ENCODE assay signal across 9 mouse cellular contexts in the genomic region with DNA sequence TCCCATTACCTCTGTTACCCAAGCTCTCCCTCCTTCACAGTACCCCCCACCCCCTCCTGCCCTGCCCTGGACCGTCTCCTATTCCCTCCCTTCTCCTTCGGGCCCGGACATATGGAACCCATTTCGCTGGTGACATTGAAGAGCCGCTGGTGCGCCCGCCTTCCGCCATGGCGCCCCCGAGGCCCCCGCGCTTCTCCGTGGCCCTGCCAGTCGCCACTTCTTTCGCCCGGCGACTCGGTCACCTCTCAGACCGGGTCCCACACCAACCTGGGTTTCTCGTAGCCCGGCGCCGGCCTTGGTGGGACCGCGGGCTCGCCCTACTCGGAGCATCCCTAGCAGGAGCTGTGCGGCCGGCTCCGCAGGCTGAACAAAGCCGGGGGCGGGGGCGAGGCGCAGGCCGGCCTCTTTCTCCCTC. TPM values are rescaled to one million over a fixed set of nuclear protein-coding genes. Genes with fewer than 3 reads are reported as not detected.
DNase-seq lines count a peak whose midpoint lies in the region; ATAC-seq and TF ChIP-seq lines count a peak whose summit lies in the region.
"Had no signal": no experiment of that assay in that cellular context is flagged by ENCODE, and none has a peak within 500 bp of the region (broad histone marks: within the 10 kb centered on the region; RNA-seq: fewer than 3 reads in every experiment).

No protein-coding gene starts in this region.

- no peak for TF ChIP-seq CTCF in kidney, postnatal 0 days (IDR thresholded peaks at IDR 0.05; ENCODE audit: low read depth)

- no peak for DNase-seq in kidney, postnatal 0 days (ENCODE audit: low spot score)
- no peak for DNase-seq in kidney, postnatal 36 days
- no peak for DNase-seq in B cell, adult 2 months
- DNase-seq: cerebellum, adult 18-20 months had no signal

- peaks cover 10% of the 10 kb centered on the region; the same call in 1 of the 2 replicates for H3K36me3 ChIP-seq in kidney, postnatal 0 days (ENCODE audit: insufficient read depth, low read length)
- no peaks in the 10 kb centered on the region for H3K36me3 ChIP-seq in embryonic facial prominence, embryonic 12.5 days
- no peaks in the 10 kb centered on the region for H3K36me3 ChIP-seq in hindbrain, embryonic 15.5 days
- peaks cover 27% of the 10 kb centered on the region for H3K36me3 ChIP-seq in neural tube, embryonic 12.5 days

- peaks cover 77% of the 10 kb centered on the region for H3K4me1 ChIP-seq in kidney, postnatal 0 days (replicated peaks; ENCODE audit: insufficient read depth, low read length)
- H3K4me1 ChIP-seq in embryonic facial prominence, embryonic 12.5 days, result peaks cover 7% of the 10 kb centered on the region; the same call in 1 of the 2 replicates
- peaks cover 22% of the 10 kb centered on the region for H3K4me1 ChIP-seq in hindbrain, embryonic 15.5 days (replicated peaks)
- peaks cover 94% of the 10 kb centered on the region for H3K4me1 ChIP-seq in neural tube, embryonic 12.5 days

- peak overlapping the region; percentile 73 for H3K9ac ChIP-seq in kidney, postnatal 0 days (ENCODE audit: low read depth, low read length)
- peak overlapping the region; percentile 15; the same call in 1 of the 2 replicates for H3K9ac ChIP-seq in embryonic facial prominence, embryonic 12.5 days
- H3K9ac ChIP-seq in hindbrain, embryonic 15.5 days, result peak overlapping the region; percentile 65
- peak overlapping the region; percentile 100 for H3K9ac ChIP-seq in neural tube, embryonic 12.5 days

- no peaks in the 10 kb centered on the region for H3K9me3 ChIP-seq in kidney, postnatal 0 days (replicated peaks; ENCODE audit: low read length)
- H3K9me3 ChIP-seq in embryonic facial prominence, embryonic 12.5 days, result no peaks in the 10 kb centered on the region
- H3K9me3 ChIP-seq in hindbrain, embryonic 15.5 days, result no peaks in the 10 kb centered on the region
- H3K9me3 ChIP-seq in neural tube, embryonic 12.5 days, result no peaks in the 10 kb centered on the region

- peak overlapping the region; percentile 72 for H3K4me2 ChIP-seq in kidney, postnatal 0 days (ENCODE audit: low read length)
- peak overlapping the region; percentile 34 for H3K4me2 ChIP-seq in embryonic facial prominence, embryonic 12.5 days (replicated peaks)
- peak overlapping the region; percentile 59 for H3K4me2 ChIP-seq in hindbrain, embryonic 15.5 days
- peak overlapping the region; percentile 100 for H3K4me2 ChIP-seq in neural tube, embryonic 12.5 days (replicated peaks)

- WGBS in kidney, postnatal 0 days, result 11% methylated on average over 35 of the region's 35 CpGs
- 2% methylated on average over 35 of the region's 35 CpGs for WGBS in embryonic facial prominence, embryonic 12.5 days
- under 1% methylated on average over 35 of the region's 35 CpGs for WGBS in hindbrain, embryonic 15.5 days
- 2% methylated on average over 35 of the region's 35 CpGs for WGBS in neural tube, embryonic 12.5 days

- peak overlapping the region; percentile 96 for H3K27ac ChIP-seq in kidney, postnatal 0 days
- no peak overlapping the region for H3K27ac ChIP-seq in embryonic facial prominence, embryonic 12.5 days
- peak overlapping the region; percentile 96 for H3K27ac ChIP-seq in hindbrain, embryonic 15.5 days (replicated peaks)
- H3K27ac ChIP-seq in neural tube, embryonic 12.5 days, result peak overlapping the region; percentile 100

- no peaks in the 10 kb centered on the region for H3K27me3 ChIP-seq in kidney, postnatal 0 days (ENCODE audit: insufficient read depth, low read length)
- H3K27me3 ChIP-seq in embryonic facial prominence, embryonic 12.5 days, result peaks cover 100% of the 10 kb centered on the region
- peaks cover 59% of the 10 kb centered on the region for H3K27me3 ChIP-seq in hindbrain, embryonic 15.5 days
- H3K27me3 ChIP-seq in neural tube, embryonic 12.5 days (replicated peaks), result no peaks in the 10 kb centered on the region

- no peak for ATAC-seq in kidney, postnatal 0 days (replicated peaks; ENCODE audit: low FRiP score, low read depth)
- ATAC-seq in embryonic facial prominence, embryonic 12.5 days (ENCODE audit: insufficient number of reproducible peaks, insufficient read depth, low FRiP score, low TSS enrichment), result no peak
- ATAC-seq in hindbrain, embryonic 15.5 days (ENCODE audit: low FRiP score, low read depth), result no peak
- no peak for ATAC-seq in neural tube, embryonic 12.5 days (ENCODE audit: low FRiP score, low read depth)
- no peak for ATAC-seq in inflammation-experienced regulatory T-cells, adult 6 months

- peak overlapping the region; percentile 33 for H3K4me3 ChIP-seq in kidney, postnatal 0 days (replicated peaks; ENCODE audit: low read depth, low read length)
- peak overlapping the region; percentile 18 for H3K4me3 ChIP-seq in embryonic facial prominence, embryonic 12.5 days
- peak overlapping the region; percentile 43 for H3K4me3 ChIP-seq in hindbrain, embryonic 15.5 days
- H3K4me3 ChIP-seq in neural tube, embryonic 12.5 days, result peak overlapping the region; percentile 65

RNA-seq across cellular contexts. Expression of a gene that starts 9.5 kb away (rescaled TPM):
- 3.9 and 4.2 TPM in 2 replicates for polyA plus RNA-seq in kidney, postnatal 0 days (2015; fragmentation: Nextera tagmentation; extraction: Ambion mirVana)
- 0.53 and 0.87 TPM in 2 replicates for polyA plus RNA-seq in embryonic facial prominence, embryonic 12.5 days (2016; fragmentation: Nextera tagmentation; extraction: Ambion mirVana)
- polyA plus RNA-seq in hindbrain, embryonic 15.5 days (2015; fragmentation: Nextera tagmentation; extraction: Ambion mirVana), result 12.8 and 13.2 TPM in 2 replicates
- polyA plus RNA-seq in neural tube, embryonic 12.5 days (2016; fragmentation: Nextera tagmentation; extraction: Ambion mirVana), result 21.2 and 26.5 TPM in 2 replicates
- polyA plus RNA-seq in inflammation-experienced regulatory T-cells, adult 6 months (2017; shearing (Covaris generic)), result under 1 TPM in 1 of 3 experiments, not detected in 2; 0.86 TPM

RNA-seq across cellular contexts. Expression of a gene that starts 14.6 kb away (rescaled TPM):
- 3.6 and 3.8 TPM in 2 replicates for polyA plus RNA-seq in kidney, postnatal 0 days (2015; fragmentation: Nextera tagmentation; extraction: Ambion mirVana)
- polyA plus RNA-seq in embryonic facial prominence, embryonic 12.5 days (2016; fragmentation: Nextera tagmentation; extraction: Ambion mirVana), result 0.22 TPM in 1 of 2 replicates, not detected in the other
- 3.5 and 3.8 TPM in 2 replicates for polyA plus RNA-seq in hindbrain, embryonic 15.5 days (2015; fragmentation: Nextera tagmentation; extraction: Ambion mirVana)
- polyA plus RNA-seq in neural tube, embryonic 12.5 days (2016; fragmentation: Nextera tagmentation; extraction: Ambion mirVana), result 10.2 and 15.1 TPM in 2 replicates
- 1 to 10 TPM in 2 of 3 experiments, under 1 TPM in 1; 0.92 to 1.5 (median 1.2) TPM for polyA plus RNA-seq in inflammation-experienced regulatory T-cells, adult 6 months (2017; shearing (Covaris generic))

RNA-seq across cellular contexts. Expression of a gene that starts 17.7 kb away (rescaled TPM):
- 38.0 and 42.3 TPM in 2 replicates for polyA plus RNA-seq in kidney, postnatal 0 days (2015; fragmentation: Nextera tagmentation; extraction: Ambion mirVana)
- polyA plus RNA-seq in embryonic facial prominence, embryonic 12.5 days (2016; fragmentation: Nextera tagmentation; extraction: Ambion mirVana), result 3.9 and 6.5 TPM in 2 replicates
- polyA plus RNA-seq in hindbrain, embryonic 15.5 days (2015; fragmentation: Nextera tagmentation; extraction: Ambion mirVana), result 26.8 and 32.9 TPM in 2 replicates
- 109 and 119 TPM in 2 replicates for polyA plus RNA-seq in neural tube, embryonic 12.5 days (2016; fragmentation: Nextera tagmentation; extraction: Ambion mirVana)
- not detected for polyA plus RNA-seq in inflammation-experienced regulatory T-cells, adult 6 months (2017; shearing (Covaris generic))

RNA-seq across cellular contexts. Expression of a gene that starts 29.5 kb away (rescaled TPM):
- 10.2 and 12.9 TPM in 2 replicates for polyA plus RNA-seq in kidney, postnatal 0 days (2015; fragmentation: Nextera tagmentation; extraction: Ambion mirVana)
- polyA plus RNA-seq in embryonic facial prominence, embryonic 12.5 days (2016; fragmentation: Nextera tagmentation; extraction: Ambion mirVana), result 0.38 TPM in 1 of 2 replicates, not detected in the other
- polyA plus RNA-seq in hindbrain, embryonic 15.5 days (2015; fragmentation: Nextera tagmentation; extraction: Ambion mirVana), result 115 and 140 TPM in 2 replicates
- polyA plus RNA-seq in neural tube, embryonic 12.5 days (2016; fragmentation: Nextera tagmentation; extraction: Ambion mirVana), result 79.2 and 94.7 TPM in 2 replicates
- polyA plus RNA-seq in inflammation-experienced regulatory T-cells, adult 6 months (2017; shearing (Covaris generic)), result not detected

RNA-seq across cellular contexts. Expression of a gene that starts 32.9 kb away (rescaled TPM):
- polyA plus RNA-seq in kidney, postnatal 0 days (2015; fragmentation: Nextera tagmentation; extraction: Ambion mirVana), result 0.13 and 0.37 TPM in 2 replicates
- 0.08 and 0.18 TPM in 2 replicates for polyA plus RNA-seq in embryonic facial prominence, embryonic 12.5 days (2016; fragmentation: Nextera tagmentation; extraction: Ambion mirVana)
- 0.30 and 0.52 TPM in 2 replicates for polyA plus RNA-seq in hindbrain, embryonic 15.5 days (2015; fragmentation: Nextera tagmentation; extraction: Ambion mirVana)
- 8.1 and 8.8 TPM in 2 replicates for polyA plus RNA-seq in neural tube, embryonic 12.5 days (2016; fragmentation: Nextera tagmentation; extraction: Ambion mirVana)
- not detected for polyA plus RNA-seq in inflammation-experienced regulatory T-cells, adult 6 months (2017; shearing (Covaris generic))
- polyA plus RNA-seq: spleen, adult 2 months had no signal

Comparison
In these comparisons a context has a peak if more than half of its experiments do, and no peak if none do; other contexts are left out.
1. H3K4me2 ChIP-seq: peak in every context shown above with its lines; median percentile 100 in neural tube, embryonic 12.5 days; 72 in kidney, postnatal 0 days; 59 in hindbrain, embryonic 15.5 days; 34 in embryonic facial prominence, embryonic 12.5 days.
2. H3K9ac ChIP-seq: peak in every context shown above with its lines; median percentile 100 in neural tube, embryonic 12.5 days; 73 in kidney, postnatal 0 days; 65 in hindbrain, embryonic 15.5 days; 15 in embryonic facial prominence, embryonic 12.5 days.